Mouse (Mus musculus) neural tube, embryonic 12.5 days (tissue): ENCODE data around the gene Gtf2ird1. TPM values are rescaled to one million over a fixed set of nuclear protein-coding genes. Genes with fewer than 3 reads are reported as not detected.
"Not testable (repeated sequence)": the region's sequence is repeated elsewhere in the genome, so short reads cannot be mapped to it uniquely, and the experiment has no call there.

Experiments
- ATAC-seq: fragments of 200-750 bp; cut with Nextera tagmentation; 2 replicates; pipeline ENCODE4 v1.8.0; 2017; ENCODE audit warnings: low read depth, mild to moderate bottlenecking, moderate TSS enrichment, moderate library complexity; ENCODE audit not compliant: low FRiP score
- H3K27ac ChIP-seq: fragments of 300-500 bp; sonication (generic); 2 replicates; pipeline ENCODE4 v1.5.1; 2016
- H3K27me3 ChIP-seq: fragments of 300-500 bp; sonication (generic); replicated peaks from 2 replicates; pipeline ENCODE4 v1.6.1; 2016; ENCODE audit warnings: mild to moderate bottlenecking
- H3K36me3 ChIP-seq: fragments of 300-500 bp; sonication (generic); 2 replicates; pipeline ENCODE4 v1.6.1; 2016; ENCODE audit warnings: mild to moderate bottlenecking
- H3K4me1 ChIP-seq: fragments of 300-500 bp; sonication (generic); 2 replicates; pipeline ENCODE4 v1.6.1; 2016
- H3K4me2 ChIP-seq: fragments of 300-500 bp; sonication (generic); replicated peaks from 2 replicates; pipeline ENCODE4 v1.6.1; 2016; ENCODE audit warnings: mild to moderate bottlenecking
- H3K4me3 ChIP-seq: fragments of 300-500 bp; sonication (generic); 2 replicates; pipeline ENCODE4 v1.5.1; 2016
- H3K9ac ChIP-seq: fragments of 300-500 bp; sonication (generic); 2 replicates; pipeline ENCODE4 v1.6.1; 2016; ENCODE audit warnings: mild to moderate bottlenecking
- H3K9me3 ChIP-seq: fragments of 300-500 bp; sonication (generic); 2 replicates; pipeline ENCODE4 v1.6.1; 2016; ENCODE audit warnings: mild to moderate bottlenecking
- WGBS: fragments of 180-500 bp; shearing (Covaris S2); methylation state at CpG from one replicate; pipeline ENCODE4 v1.1.7; 2016; 5-methylcytosine and 5-hydroxymethylcytosine counted together
- polyA plus RNA-seq: library from polyadenylated mRNA; unstranded; fragments of >200 nt; fragmentation: Nextera tagmentation; extraction: Ambion mirVana; gene quantifications from 2 replicates; pipeline ENCODE4 v1.2.1, GENCODE M21; 2016

Gtf2ird1 gene
- polyA plus RNA-seq, 1 experiment from 2014 or later: 84.6 TPM

DNA sequence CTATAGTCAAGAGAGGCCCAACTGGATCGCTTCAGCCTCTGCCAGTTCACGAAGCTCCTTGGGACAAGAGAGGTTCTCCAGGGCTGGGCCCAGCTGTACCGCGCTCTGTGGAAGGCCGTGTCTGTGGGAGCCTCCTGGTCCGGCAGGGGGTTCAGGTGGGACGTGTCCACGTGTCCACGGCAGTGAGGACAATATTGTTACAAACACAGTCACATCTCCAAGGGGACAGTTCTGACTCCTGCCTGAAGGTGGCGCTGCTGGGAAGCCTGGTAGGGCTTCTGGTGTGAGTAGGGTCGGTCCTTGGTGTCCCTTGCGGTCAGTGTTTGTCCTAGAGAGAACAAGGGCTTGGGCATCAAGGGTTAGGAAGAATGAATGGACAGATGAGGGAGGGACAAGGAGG lies 33.9 kb upstream of the Gtf2ird1 start:
- Histone ChIP-seq H3K4me2 (no peak overlapping the region), H3K27ac (no peak overlapping the region), H3K9me3 (no peaks in the 10 kb centered on the region), H3K4me1 (peaks cover 3% of the 10 kb centered on the region; the same call in 1 of the 2 replicates), H3K36me3 (peaks cover 53% of the 10 kb centered on the region), H3K9ac (no peak overlapping the region), H3K27me3 (no peaks in the 10 kb centered on the region), H3K4me3 (no peak overlapping the region)
- ATAC-seq: no peak
- WGBS: 89% methylated on average over 12 of the region's 12 CpGs

DNA sequence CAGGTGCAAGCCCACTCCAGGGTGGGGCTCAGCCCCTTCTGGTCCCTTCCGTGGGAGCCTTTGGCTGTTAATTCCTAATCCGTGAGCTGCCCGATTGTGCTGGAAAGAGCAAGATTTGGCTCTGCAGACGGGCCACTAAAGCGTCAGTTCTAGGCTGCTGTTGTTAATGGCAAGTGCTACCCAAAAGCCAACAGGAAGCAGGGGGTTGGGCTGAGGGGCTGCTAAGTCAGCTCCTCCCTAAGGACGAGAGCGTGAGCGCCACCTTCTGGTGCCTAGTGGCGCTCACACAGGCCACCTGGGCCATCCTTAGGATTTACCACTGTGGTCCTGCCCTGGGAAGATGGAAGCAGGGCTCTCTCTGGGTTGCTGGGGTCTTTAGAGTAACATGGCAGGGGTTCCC lies 33.1 kb upstream of the Gtf2ird1 start:
- Histone ChIP-seq H3K9ac (no peak overlapping the region), H3K27ac (no peak overlapping the region), H3K9me3 (no peaks in the 10 kb centered on the region), H3K27me3 (no peaks in the 10 kb centered on the region), H3K36me3 (peaks cover 47% of the 10 kb centered on the region), H3K4me3 (no peak overlapping the region), H3K4me1 (peaks cover 3% of the 10 kb centered on the region; the same call in 1 of the 2 replicates), H3K4me2 (no peak overlapping the region)
- WGBS: 33% methylated on average over 9 of the region's 9 CpGs
- no peak for ATAC-seq

DNA sequence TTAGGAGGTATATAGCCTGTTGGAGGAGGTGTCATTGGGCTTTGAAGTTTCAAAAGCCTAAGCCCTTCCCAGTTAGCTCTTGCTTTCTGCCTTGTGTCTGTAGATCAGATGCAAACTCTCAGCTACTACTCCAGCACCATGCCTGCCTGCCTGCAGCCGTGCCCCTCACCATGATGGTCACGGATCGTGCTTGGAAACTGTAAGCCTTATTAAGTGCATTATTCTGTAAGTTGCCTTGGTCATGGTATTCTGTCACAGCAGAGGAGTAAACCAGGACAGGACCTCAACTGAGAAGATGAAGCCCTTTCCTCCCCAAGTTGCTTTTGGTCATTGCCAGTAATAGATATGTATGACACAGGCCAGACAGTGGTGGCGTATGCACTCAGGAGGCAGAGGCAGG lies 32.1 kb upstream of the Gtf2ird1 start:
- no peak for ATAC-seq
- Histone ChIP-seq H3K36me3 (peaks cover 42% of the 10 kb centered on the region), H3K4me1 (peaks cover 3% of the 10 kb centered on the region; the same call in 1 of the 2 replicates), H3K27me3 (no peaks in the 10 kb centered on the region), H3K27ac (no peak overlapping the region), H3K9me3 (no peaks in the 10 kb centered on the region), H3K4me3 (no peak overlapping the region), H3K4me2 (no peak overlapping the region), H3K9ac (no peak overlapping the region)
- WGBS: 92% methylated on average over 4 of the region's 4 CpGs

DNA sequence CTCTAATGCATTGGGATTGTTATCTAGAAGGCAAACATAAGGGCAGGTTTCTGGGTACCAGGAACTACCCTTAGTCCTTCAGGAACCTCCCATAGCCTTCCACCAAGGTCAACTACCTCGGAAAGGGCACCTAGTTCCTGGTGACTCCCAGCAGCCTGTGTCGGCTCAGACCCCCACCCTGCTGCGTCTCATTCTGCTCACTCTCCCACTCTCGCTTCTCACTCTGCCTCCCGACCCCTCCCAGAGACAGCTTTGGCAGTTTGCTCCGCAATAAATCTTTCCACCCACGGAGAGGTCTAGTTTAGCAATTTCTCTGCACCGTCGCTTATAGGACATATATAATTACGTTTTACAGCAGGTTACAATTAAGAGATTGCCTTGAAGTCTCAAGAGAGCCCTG lies 31.5 kb upstream of the Gtf2ird1 start:
- H3K36me3 ChIP-seq: peaks cover 36% of the 10 kb centered on the region
- no peak overlapping the region for H3K4me2 ChIP-seq
- H3K4me1 ChIP-seq: peaks cover 3% of the 10 kb centered on the region; the same call in 1 of the 2 replicates
- no peaks in the 10 kb centered on the region for H3K9me3 ChIP-seq
- H3K4me3 ChIP-seq: no peak overlapping the region
- H3K27ac ChIP-seq: no peak overlapping the region
- H3K27me3 ChIP-seq: no peaks in the 10 kb centered on the region
- no peak for ATAC-seq
- H3K9ac ChIP-seq: no peak overlapping the region
- WGBS: 54% methylated on average over 10 of the region's 10 CpGs

DNA sequence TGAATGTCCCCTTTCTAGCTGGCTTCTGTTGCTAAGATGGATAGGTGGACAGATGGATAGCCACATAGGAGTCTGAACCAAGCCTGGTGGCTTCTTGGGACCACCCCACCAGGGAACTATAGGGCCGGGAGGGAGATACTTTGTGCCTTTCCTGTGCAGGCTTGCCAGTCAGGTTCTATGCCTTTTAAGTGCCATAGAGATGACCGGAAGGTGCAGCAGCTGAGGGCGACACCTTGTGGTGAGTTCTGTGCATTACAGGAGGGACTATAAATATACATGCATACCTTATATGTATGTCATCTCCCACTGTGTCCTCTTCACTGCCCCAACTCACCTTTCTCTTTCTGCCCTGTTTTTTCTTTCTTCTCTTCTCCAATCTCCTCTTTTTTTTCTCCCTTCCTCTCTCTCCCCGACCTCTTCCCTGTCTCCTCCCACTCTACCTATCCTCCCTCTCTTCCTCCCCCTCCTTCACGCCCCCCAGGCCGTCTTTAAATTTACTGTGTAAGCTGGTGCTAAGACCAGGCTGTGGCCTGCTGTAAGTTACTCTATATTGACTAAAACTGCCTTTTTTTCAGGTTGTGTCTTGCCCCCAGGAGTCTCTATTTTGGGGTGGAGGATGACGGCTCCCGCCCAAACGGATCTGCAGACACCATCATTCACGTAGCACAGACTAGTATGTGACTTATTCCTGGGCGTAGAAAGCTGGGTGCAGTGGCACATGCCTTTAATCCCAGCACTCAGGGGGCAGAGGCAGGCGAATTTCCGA lies 29.6 kb upstream of the Gtf2ird1 start:
- Histone ChIP-seq H3K9ac (no peak overlapping the region), H3K9me3 (no peaks in the 10 kb centered on the region), H3K36me3 (peaks cover 22% of the 10 kb centered on the region), H3K4me2 (no peak overlapping the region), H3K4me1 (peaks cover 3% of the 10 kb centered on the region; the same call in 1 of the 2 replicates), H3K27ac (no peak overlapping the region), H3K27me3 (no peaks in the 10 kb centered on the region), H3K4me3 (no peak overlapping the region)
- ATAC-seq: no peak; the same call in 1 of the 2 replicates
- 58% methylated on average over 13 of the region's 13 CpGs for WGBS

DNA sequence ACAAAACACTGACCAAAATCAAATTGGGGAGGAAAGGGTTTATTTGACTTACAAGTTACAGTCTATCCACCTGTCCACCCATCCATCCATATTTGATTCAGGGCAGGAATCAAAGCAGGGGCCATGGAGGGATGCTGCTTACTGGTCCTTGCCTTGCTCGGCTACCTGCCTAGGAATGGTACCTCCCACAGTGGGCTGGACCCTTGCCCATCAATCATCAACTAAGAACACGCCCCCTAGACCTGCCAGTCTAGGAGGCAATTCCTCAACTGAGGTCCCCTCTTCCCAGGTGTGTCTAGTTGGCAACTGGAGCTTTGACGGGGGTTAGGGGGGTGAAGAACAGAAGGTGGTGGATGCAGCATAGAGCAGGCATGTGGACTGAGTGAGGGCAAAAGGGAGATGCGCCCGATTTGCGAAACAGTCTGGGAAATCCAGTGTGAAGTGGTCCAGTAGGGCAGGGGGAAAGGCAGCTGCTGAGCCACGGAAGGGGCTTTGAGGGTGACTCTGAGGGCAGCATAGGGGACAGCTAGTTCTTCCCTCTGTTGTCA lies 28.7 kb upstream of the Gtf2ird1 start:
- 84% methylated on average over 7 of the region's 7 CpGs for WGBS
- H3K27ac ChIP-seq: no peak overlapping the region
- no peak overlapping the region for H3K4me2 ChIP-seq
- peaks cover 14% of the 10 kb centered on the region for H3K36me3 ChIP-seq
- H3K9ac ChIP-seq: no peak overlapping the region
- peaks cover 3% of the 10 kb centered on the region; the same call in 1 of the 2 replicates for H3K4me1 ChIP-seq
- no peak overlapping the region for H3K4me3 ChIP-seq
- H3K27me3 ChIP-seq: no peaks in the 10 kb centered on the region
- ATAC-seq: no peak
- no peaks in the 10 kb centered on the region for H3K9me3 ChIP-seq

DNA sequence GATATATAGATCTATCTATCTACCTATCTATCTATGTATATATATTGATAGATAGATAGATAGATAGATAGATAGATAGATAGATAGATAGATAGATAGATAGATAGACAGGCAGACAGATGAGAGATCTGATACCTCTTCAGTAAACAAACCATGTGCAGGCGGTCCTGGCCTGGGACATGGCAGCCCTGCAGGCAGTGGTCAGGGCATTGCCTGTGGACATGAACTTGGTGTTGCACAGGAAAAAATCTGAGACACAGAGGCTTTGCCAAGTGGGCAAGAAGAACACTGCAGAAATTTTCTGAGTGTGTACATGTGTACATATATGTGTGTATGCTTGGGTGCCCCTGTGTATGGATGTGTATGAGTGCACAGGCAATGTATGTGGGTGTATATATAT lies 26.8 kb upstream of the Gtf2ird1 start:
- no peaks in the 10 kb centered on the region for H3K36me3 ChIP-seq
- H3K4me1 ChIP-seq: peaks cover 3% of the 10 kb centered on the region; the same call in 1 of the 2 replicates
- no peak for ATAC-seq
- no peak overlapping the region for H3K4me2 ChIP-seq
- 89% methylated on average over 1 of the region's 1 CpGs for WGBS
- H3K27me3 ChIP-seq: no peaks in the 10 kb centered on the region
- H3K9me3 ChIP-seq: no peaks in the 10 kb centered on the region
- H3K9ac ChIP-seq: no peak overlapping the region
- no peak overlapping the region for H3K27ac ChIP-seq
- H3K4me3 ChIP-seq: no peak overlapping the region

DNA sequence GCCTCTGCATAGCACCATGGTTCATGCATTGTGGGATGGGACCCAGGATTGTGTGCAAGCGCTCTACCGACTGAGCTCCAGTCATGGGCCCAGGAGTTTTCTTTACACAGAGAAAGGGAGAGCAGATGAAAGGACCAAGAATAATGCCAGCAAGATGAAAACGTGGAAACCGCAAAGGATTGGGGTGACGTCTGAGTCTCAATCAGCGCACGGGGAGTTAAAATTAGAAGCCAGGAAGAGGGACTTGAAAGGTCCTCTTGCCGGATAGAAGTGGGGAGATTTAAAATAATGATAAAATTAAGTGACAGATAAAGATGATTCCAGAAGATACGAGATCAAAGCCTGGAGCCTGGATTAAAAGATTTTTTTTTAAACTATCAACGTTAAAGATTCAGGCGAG lies 25.8 kb upstream of the Gtf2ird1 start:
- Histone ChIP-seq H3K9me3 (no peaks in the 10 kb centered on the region), H3K4me1 (no peaks in the 10 kb centered on the region), H3K4me2 (no peak overlapping the region), H3K36me3 (no peaks in the 10 kb centered on the region), H3K27ac (no peak overlapping the region), H3K4me3 (no peak overlapping the region), H3K9ac (no peak overlapping the region), H3K27me3 (no peaks in the 10 kb centered on the region)
- 77% methylated on average over 11 of the region's 11 CpGs for WGBS
- no peak for ATAC-seq

DNA sequence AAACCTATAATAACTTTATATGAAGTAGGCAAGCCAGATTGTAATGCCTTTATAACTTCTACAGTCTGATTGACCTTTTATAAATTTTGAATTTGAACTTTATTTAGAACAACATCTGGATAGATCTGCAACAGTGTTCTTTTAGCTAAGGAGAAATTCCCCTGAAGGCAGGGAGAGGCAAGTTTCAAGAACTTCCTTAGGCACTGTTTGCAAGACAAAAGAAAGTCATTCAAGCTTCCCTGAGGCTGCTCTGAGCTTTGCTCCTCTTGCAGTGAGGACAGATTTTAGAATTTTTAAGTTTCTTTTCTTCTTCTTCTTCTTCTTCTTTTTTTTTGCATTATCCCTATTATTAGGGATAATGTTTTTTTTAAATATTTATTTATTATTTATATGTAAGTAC lies 22.4 kb upstream of the Gtf2ird1 start:
- H3K4me1 ChIP-seq, ATAC-seq, H3K4me2 ChIP-seq: not testable (repeated sequence)

DNA sequence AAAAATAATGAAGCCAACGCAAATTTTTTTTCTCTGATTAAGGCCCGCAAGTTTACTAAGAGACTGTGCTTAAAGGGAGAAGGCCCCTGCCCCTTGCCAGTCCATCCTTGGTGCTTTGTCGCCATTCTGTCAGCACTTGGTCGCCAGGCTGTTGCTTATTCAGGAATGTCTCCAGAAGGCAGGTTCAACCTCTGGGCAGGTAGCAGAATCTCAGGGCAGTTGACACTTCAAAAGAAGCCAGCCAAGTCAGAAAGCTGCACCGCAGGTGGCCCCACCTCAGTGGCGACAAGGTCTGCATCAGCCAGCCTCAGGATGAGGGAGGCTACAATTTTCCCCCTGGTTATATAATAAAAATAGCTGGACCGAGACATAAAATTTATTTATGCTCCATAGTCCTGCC lies 19.2 kb upstream of the Gtf2ird1 start:
- not testable (repeated sequence) for H3K4me3 ChIP-seq
- 92% methylated on average over 7 of the region's 7 CpGs for WGBS

More for the DNA sequence above, 22.4 kb upstream of the Gtf2ird1 start:
- H3K9ac ChIP-seq, H3K27me3 ChIP-seq, H3K9me3 ChIP-seq, H3K36me3 ChIP-seq, H3K27ac ChIP-seq, H3K4me3 ChIP-seq: not testable (repeated sequence)

DNA sequence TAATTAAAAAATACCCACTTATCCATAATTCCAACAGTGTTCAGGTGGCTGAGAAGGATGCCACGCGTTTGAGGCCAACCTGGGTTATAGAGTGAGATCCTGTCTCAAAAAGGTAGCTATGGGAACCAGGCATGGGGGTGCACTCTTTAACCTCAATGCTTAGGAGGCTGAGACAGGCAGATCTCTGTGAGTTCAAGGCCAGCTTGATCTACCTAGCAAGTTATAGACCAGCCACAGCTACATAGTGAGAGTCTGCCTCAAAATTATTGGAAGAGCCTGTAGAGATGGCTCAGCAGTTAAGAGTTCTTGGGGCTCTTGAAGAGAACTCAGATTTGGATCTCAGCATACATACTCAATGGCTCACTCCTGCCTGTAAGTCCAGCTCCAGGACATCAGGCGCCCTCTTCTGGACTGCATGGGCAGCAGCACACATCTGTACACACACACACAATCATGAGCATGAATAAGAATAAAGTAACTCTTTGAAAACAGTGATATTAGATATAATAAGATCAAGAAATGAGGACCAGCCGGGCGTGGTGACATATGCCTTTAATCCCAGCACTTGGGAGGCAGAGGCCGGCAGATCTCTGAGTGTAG lies 18.6 kb upstream of the Gtf2ird1 start:
- no peak overlapping the region for H3K4me2 ChIP-seq
- H3K36me3 ChIP-seq: no peaks in the 10 kb centered on the region
- H3K9me3 ChIP-seq: 0 out of 2 replicates have a peak, but pooled peaks cover 5% of the 10 kb centered on the region
- no peaks in the 10 kb centered on the region for H3K4me1 ChIP-seq
- WGBS: 94% methylated on average over 6 of the region's 6 CpGs
- no peak overlapping the region for H3K27ac ChIP-seq
- H3K9ac ChIP-seq: no peak overlapping the region
- no peak for ATAC-seq
- H3K27me3 ChIP-seq: no peaks in the 10 kb centered on the region
- no peak overlapping the region for H3K4me3 ChIP-seq

More for the DNA sequence above, 19.2 kb upstream of the Gtf2ird1 start:
- not testable (repeated sequence) for H3K4me2 ChIP-seq, H3K27me3 ChIP-seq, H3K9me3 ChIP-seq, H3K9ac ChIP-seq, H3K36me3 ChIP-seq, H3K4me1 ChIP-seq, H3K27ac ChIP-seq, ATAC-seq

DNA sequence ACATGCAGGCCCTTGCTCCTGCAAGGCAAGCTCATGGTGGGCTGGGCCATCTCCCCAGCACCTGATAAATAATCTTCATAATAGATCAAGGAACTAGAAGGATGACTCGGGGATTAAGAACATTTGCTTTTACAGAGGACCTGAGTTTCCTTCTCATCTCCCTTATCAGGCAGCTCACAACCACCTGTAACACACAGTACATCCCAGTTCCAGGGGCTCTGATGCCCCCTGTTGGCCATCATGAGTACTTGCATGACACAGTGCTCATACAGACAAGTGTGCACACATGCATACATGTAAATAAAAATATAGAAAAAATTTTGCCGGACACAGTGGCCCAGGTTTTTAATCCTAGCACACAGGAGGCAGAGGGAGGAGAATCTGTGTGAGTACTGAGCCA lies 17.4 kb upstream of the Gtf2ird1 start:
- no peaks in the 10 kb centered on the region for H3K4me1 ChIP-seq
- no peak overlapping the region for H3K4me3 ChIP-seq
- no peak overlapping the region for H3K4me2 ChIP-seq
- H3K9ac ChIP-seq: no peak overlapping the region
- H3K9me3 ChIP-seq: 0 out of 2 replicates have a peak, but pooled peaks cover 5% of the 10 kb centered on the region
- H3K27ac ChIP-seq: no peak overlapping the region
- 86% methylated on average over 2 of the region's 2 CpGs for WGBS
- no peaks in the 10 kb centered on the region for H3K36me3 ChIP-seq
- no peak for ATAC-seq
- no peaks in the 10 kb centered on the region for H3K27me3 ChIP-seq
